In genomic region chr5:115957177-115957576, GRCm38 (mm10) we compare ENCODE assay signal across 17 mouse cellular contexts.
DNase-seq lines count a peak whose midpoint lies in the region; ATAC-seq and TF ChIP-seq lines count a peak whose summit lies in the region.
"Had no signal": no experiment of that assay in that cellular context is flagged by ENCODE, and none has a peak within 500 bp of the region (broad histone marks: within the 10 kb centered on the region; RNA-seq: fewer than 3 reads in every experiment).

No protein-coding gene starts in this region.

- no peak overlapping the region for H3K4me2 ChIP-seq in kidney, postnatal 0 days (ENCODE audit: low read length)
- no peak overlapping the region for H3K4me2 ChIP-seq in kidney, embryonic 16.5 days (replicated peaks; ENCODE audit: low read depth, low read length)
- H3K4me2 ChIP-seq: heart, embryonic 11.5 days; hindbrain, embryonic 15.5 days; midbrain, embryonic 12.5 days had no signal

- H3K4me3 ChIP-seq in kidney, postnatal 0 days (replicated peaks; ENCODE audit: low read depth, low read length): no peak overlapping the region
- no peak overlapping the region for H3K4me3 ChIP-seq in kidney, embryonic 16.5 days (ENCODE audit: low read length)
- H3K4me3 ChIP-seq: erythroblast, embryonic 14.5 days; hindbrain, embryonic 15.5 days; limb, embryonic 10.5 days; midbrain, embryonic 12.5 days; myocyte had no signal

- WGBS in kidney, postnatal 0 days: 98% methylated on average over 6 of the region's 6 CpGs
- WGBS in kidney, embryonic 16.5 days: 96% methylated on average over 6 of the region's 6 CpGs

- no peak for ATAC-seq in kidney, postnatal 0 days (replicated peaks; ENCODE audit: low FRiP score, low read depth)
- ATAC-seq in kidney, embryonic 16.5 days (ENCODE audit: low FRiP score, low TSS enrichment): no peak
- ATAC-seq: forebrain, embryonic 14.5 days had no signal

- peak; percentile 25; the same call in 1 of the 2 replicates for TF ChIP-seq CTCF in kidney, postnatal 0 days (IDR thresholded peaks at IDR 0.05; ENCODE audit: low read depth)

- no peaks in the 10 kb centered on the region for H3K4me1 ChIP-seq in kidney, postnatal 0 days (replicated peaks; ENCODE audit: insufficient read depth, low read length)
- no peaks in the 10 kb centered on the region for H3K4me1 ChIP-seq in kidney, embryonic 16.5 days (ENCODE audit: insufficient read depth, low read length)
- H3K4me1 ChIP-seq: hindbrain, embryonic 15.5 days; limb, embryonic 10.5 days; midbrain, embryonic 12.5 days had no signal

- H3K36me3 ChIP-seq in kidney, postnatal 0 days (ENCODE audit: insufficient read depth, low read length): peaks cover 28% of the 10 kb centered on the region; the same call in 1 of the 2 replicates
- peaks cover 55% of the 10 kb centered on the region for H3K36me3 ChIP-seq in kidney, embryonic 16.5 days (ENCODE audit: insufficient read depth, low read length)

- H3K27ac ChIP-seq in kidney, postnatal 0 days: no peak overlapping the region
- no peak overlapping the region for H3K27ac ChIP-seq in kidney, embryonic 16.5 days (ENCODE audit: low read length)
- H3K27ac ChIP-seq: hindbrain, embryonic 15.5 days; limb, embryonic 10.5 days; midbrain, embryonic 12.5 days had no signal

- H3K9me3 ChIP-seq in kidney, postnatal 0 days (replicated peaks; ENCODE audit: low read length): no peaks in the 10 kb centered on the region
- H3K9me3 ChIP-seq in kidney, embryonic 16.5 days (ENCODE audit: low read length): peaks cover 9% of the 10 kb centered on the region; the same call in 1 of the 2 replicates
- H3K9me3 ChIP-seq: limb, embryonic 10.5 days had no signal

- no peaks in the 10 kb centered on the region for H3K27me3 ChIP-seq in kidney, postnatal 0 days (ENCODE audit: insufficient read depth, low read length)
- no peaks in the 10 kb centered on the region for H3K27me3 ChIP-seq in kidney, embryonic 16.5 days (ENCODE audit: insufficient read depth, low read length)
- H3K27me3 ChIP-seq: hindbrain, embryonic 15.5 days; midbrain, embryonic 12.5 days had no signal

- no peak overlapping the region for H3K9ac ChIP-seq in kidney, postnatal 0 days (ENCODE audit: low read depth, low read length)
- H3K9ac ChIP-seq in kidney, embryonic 16.5 days (replicated peaks; ENCODE audit: low read length): no peak overlapping the region
- H3K9ac ChIP-seq: hindbrain, embryonic 15.5 days; midbrain, embryonic 12.5 days had no signal

- DNase-seq in kidney, postnatal 0 days (ENCODE audit: low spot score): no peak
- peak; percentile 21 for DNase-seq in thymus, postnatal 4 days
- no peak for DNase-seq in thymus, adult 18-20 months
- peak; percentile 65 for DNase-seq in ZHBTc4 (ENCODE audit: low read depth, low spot score)
- no peak for DNase-seq in ovary, postnatal 36 days (ENCODE audit: low spot score)
- DNase-seq in kidney, postnatal 10 days: no peak
- DNase-seq: kidney, adult 2 months; layer of hippocampus, postnatal 36 days; lung, adult 18-20 months had no signal

Comparison
In these comparisons a context has a peak if more than half of its experiments do, and no peak if none do; other contexts are left out.
1. DNase-seq: peak in thymus, postnatal 4 days (single experiment) and ZHBTc4 (single experiment); none in kidney, postnatal 0 days (single experiment), thymus, adult 18-20 months (0 of 2), ovary, postnatal 36 days (single experiment) and kidney, postnatal 10 days (single experiment).